In the genomic region with DNA sequence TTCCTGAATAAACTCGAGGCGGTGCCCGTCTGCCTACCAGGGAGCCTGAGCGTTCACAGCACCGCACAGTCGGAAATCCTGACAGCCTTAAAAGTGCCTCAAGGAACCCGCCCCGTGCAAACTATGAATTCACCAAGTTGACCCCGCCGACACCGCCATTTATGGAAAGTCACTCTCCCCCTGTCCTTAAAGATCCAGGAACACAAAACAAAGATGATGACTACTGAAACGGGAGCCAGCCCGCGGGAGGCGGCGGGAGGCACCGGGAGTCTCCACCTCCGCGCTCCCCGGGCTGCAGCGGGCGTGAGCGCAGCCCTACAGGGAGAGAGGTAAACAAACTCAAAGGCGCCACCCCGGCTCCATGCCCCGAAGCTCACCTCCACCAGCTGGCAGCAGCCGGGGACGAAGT, we compare ENCODE assay signal across 8 mouse cellular contexts. TPM values are rescaled to one million over a fixed set of nuclear protein-coding genes. Genes with fewer than 3 reads are reported as not detected.
A peak's percentile ranks its signal among the peaks of the same experiment; 100 is the strongest.
DNase-seq lines count a peak whose midpoint lies in the region; ATAC-seq and TF ChIP-seq lines count a peak whose summit lies in the region.

No protein-coding gene starts in this region.

- DNase-seq in kidney, adult 18-20 months: no peak
- no peak for DNase-seq in MEL (ENCODE audit: low read depth, low spot score)
- DNase-seq in forebrain, embryonic 10.5 days (ENCODE audit: extremely low spot score, low spot score): no peak
- DNase-seq in left cerebral cortex, postnatal 36 days (ENCODE audit: low spot score in 2 of 2): no peak
- DNase-seq in kidney, adult 8-10 months: no peak

- no peak for TF ChIP-seq POLR2A in MEL (IDR thresholded peaks at IDR 0.05; ENCODE audit: control insufficient read depth in 1 of 2, insufficient read depth in 1 of 2, low read depth in 1 of 2, low read length in 2 of 2, poor library complexity in 1 of 2)
- TF ChIP-seq POLR2A in small intestine, adult 2 months (IDR thresholded peaks at IDR 0.05; ENCODE audit: low read depth, low read length): no peak

- H3K36me3 ChIP-seq in kidney, embryonic 14.5 days (ENCODE audit: control insufficient read depth, insufficient read depth, low read length): peaks cover 7% of the 10 kb centered on the region
- peaks cover 2 to 20% of the 10 kb centered on the region in 2 experiments for H3K36me3 ChIP-seq in MEL (ENCODE audit: control insufficient read depth in 1 of 2, insufficient read depth in 2 of 2, low read length in 2 of 2)
- peaks cover 13% of the 10 kb centered on the region for H3K36me3 ChIP-seq in forebrain, embryonic 10.5 days (replicated peaks)
- H3K36me3 ChIP-seq in limb, embryonic 15.5 days: peaks cover 5% of the 10 kb centered on the region; the same call in 1 of the 2 replicates
- peaks cover 5% of the 10 kb centered on the region for H3K36me3 ChIP-seq in small intestine, adult 2 months (ENCODE audit: control insufficient read depth, insufficient read depth, low read length)

- peak overlapping the region; percentile 70 for H3K9ac ChIP-seq in kidney, embryonic 14.5 days (ENCODE audit: low read depth, low read length)
- H3K9ac ChIP-seq in MEL (ENCODE audit: control insufficient read depth, low read depth, low read length, poor library complexity, severe bottlenecking): peak overlapping the region; percentile 84
- peak overlapping the region; percentile 76 for H3K9ac ChIP-seq in limb, embryonic 15.5 days

- TF ChIP-seq EP300 in MEL (IDR thresholded peaks at IDR 0.05; ENCODE audit: low read depth in 1 of 2, low read length in 2 of 2): no peak

- WGBS in kidney, embryonic 14.5 days: 0% methylated on average over 27 of the region's 28 CpGs
- WGBS in forebrain, embryonic 10.5 days: under 1% methylated on average over 28 of the region's 28 CpGs
- under 1% methylated on average over 27 of the region's 28 CpGs for WGBS in limb, embryonic 15.5 days
- WGBS in small intestine, adult 2 months: under 1% methylated on average over 28 of the region's 28 CpGs

- no peak; a peak in 1 of 6 replicates for TF ChIP-seq CTCF in MEL (IDR thresholded peaks at IDR 0.05 in 2 of 3, conservative IDR thresholded peaks at IDR 0.05 in 1 of 3; ENCODE audit: control insufficient read depth in 1 of 3, insufficient read depth in 1 of 3, low read depth in 2 of 3, low read length in 3 of 3, poor library complexity in 1 of 3, severe bottlenecking in 1 of 3)
- TF ChIP-seq CTCF in small intestine, adult 2 months (IDR thresholded peaks at IDR 0.05; ENCODE audit: extremely low read depth, insufficient read length, insufficient replicate concordance, low read depth, low read length): no peak

- H3K4me3 ChIP-seq in kidney, embryonic 14.5 days (ENCODE audit: low read length): peak overlapping the region; percentile 73
- peak overlapping the region; percentile 88 to 89 for H3K4me3 ChIP-seq in MEL (ENCODE audit: control insufficient read depth in 1 of 2, insufficient read depth in 1 of 2, low read depth in 2 of 2, low read length in 2 of 2)
- H3K4me3 ChIP-seq in forebrain, embryonic 10.5 days: peak overlapping the region; percentile 82
- peak overlapping the region; percentile 94 for H3K4me3 ChIP-seq in limb, embryonic 15.5 days
- peak overlapping the region; percentile 92 for H3K4me3 ChIP-seq in small intestine, adult 2 months (ENCODE audit: low read depth, low read length)

- no peak for TF ChIP-seq RAD21 in MEL (IDR thresholded peaks at IDR 0.05; ENCODE audit: low read depth, low read length)

- no peaks in the 10 kb centered on the region for H3K9me3 ChIP-seq in kidney, embryonic 14.5 days (ENCODE audit: control insufficient read depth, low read length)
- H3K9me3 ChIP-seq in MEL (replicated peaks; ENCODE audit: insufficient read depth, low read length): no peaks in the 10 kb centered on the region
- H3K9me3 ChIP-seq in forebrain, embryonic 10.5 days: no peaks in the 10 kb centered on the region
- no peaks in the 10 kb centered on the region for H3K9me3 ChIP-seq in limb, embryonic 15.5 days

- intact Hi-C loops in left cerebral cortex, postnatal 36 days (cut with DNase I): loop anchor here (2.0 to 5.0 kb wide), 2 partner anchors 41 to 60 kb away; a partner anchor contains a TSS

- peaks cover 47% of the 10 kb centered on the region for H3K79me2 ChIP-seq in MEL (ENCODE audit: control insufficient read depth, insufficient read depth, low read length, poor library complexity)

- peak overlapping the region; percentile 60; the same call in 1 of the 2 replicates for H3K27ac ChIP-seq in kidney, embryonic 14.5 days (ENCODE audit: low read depth, low read length)
- H3K27ac ChIP-seq in MEL (ENCODE audit: control insufficient read depth, low read depth, low read length): peak overlapping the region; percentile 43
- H3K27ac ChIP-seq in forebrain, embryonic 10.5 days: peak overlapping the region; percentile 98
- peak overlapping the region; percentile 97 for H3K27ac ChIP-seq in limb, embryonic 15.5 days
- peak overlapping the region; percentile 86 for H3K27ac ChIP-seq in small intestine, adult 2 months (ENCODE audit: insufficient read depth, low read depth, low read length)

- peaks cover 9% of the 10 kb centered on the region; the same call in 1 of the 2 replicates for H3K4me1 ChIP-seq in kidney, embryonic 14.5 days (ENCODE audit: control insufficient read depth, insufficient read depth, low read length)
- peaks cover 0 to 17% of the 10 kb centered on the region in 2 experiments for H3K4me1 ChIP-seq in MEL (ENCODE audit: control insufficient read depth in 1 of 2, insufficient read depth in 2 of 2, low read length in 2 of 2)
- H3K4me1 ChIP-seq in forebrain, embryonic 10.5 days: peaks cover 32% of the 10 kb centered on the region
- H3K4me1 ChIP-seq in limb, embryonic 15.5 days: peaks cover 21% of the 10 kb centered on the region
- peaks cover 13% of the 10 kb centered on the region; the same call in 1 of the 2 replicates for H3K4me1 ChIP-seq in small intestine, adult 2 months (ENCODE audit: control insufficient read depth, insufficient read depth, insufficient read length, low read length)

- peak; percentile 75 for ATAC-seq in kidney, embryonic 14.5 days (ENCODE audit: low FRiP score, low TSS enrichment)
- ATAC-seq in limb, embryonic 15.5 days (ENCODE audit: insufficient number of reproducible peaks, low FRiP score, low TSS enrichment, low read depth): peak; percentile 80

- H3K4me2 ChIP-seq in kidney, embryonic 14.5 days (replicated peaks; ENCODE audit: low read depth, low read length): peak overlapping the region; percentile 75
- H3K4me2 ChIP-seq in limb, embryonic 15.5 days: peak overlapping the region; percentile 83

- no peaks in the 10 kb centered on the region for H3K27me3 ChIP-seq in kidney, embryonic 14.5 days (ENCODE audit: control insufficient read depth, insufficient read depth, low read length)
- no peaks in the 10 kb centered on the region for H3K27me3 ChIP-seq in MEL (ENCODE audit: control insufficient read depth in 1 of 2, insufficient read depth in 2 of 2, low read length in 2 of 2)
- H3K27me3 ChIP-seq in forebrain, embryonic 10.5 days (ENCODE audit: poor library complexity, severe bottlenecking): no peaks in the 10 kb centered on the region
- no peaks in the 10 kb centered on the region for H3K27me3 ChIP-seq in limb, embryonic 15.5 days
- H3K27me3 ChIP-seq in small intestine, adult 2 months (ENCODE audit: control insufficient read depth, insufficient read depth, low read length): no peaks in the 10 kb centered on the region

TF ChIP-seq in MEL, 35 proteins besides CTCF, POLR2A, EP300 and RAD21:
- TF ChIP-seq MAZ (IDR thresholded peaks at IDR 0.05; ENCODE audit: low read depth, low read length) (peak; percentile 53; the same call in 1 of the 2 replicates), ETS1 (IDR thresholded peaks at IDR 0.05; ENCODE audit: low read depth, low read length) (0 out of 2 replicates have a peak, but pooled peaks have one; percentile 8), KAT2A (conservative IDR thresholded peaks at IDR 0.05; ENCODE audit: low read depth, low read length) (no peak)

RNA-seq across cellular contexts. Expression of a gene that starts 2.9 kb away (rescaled TPM):
- polyA plus RNA-seq in kidney, embryonic 14.5 days (2014; fragmentation: Nextera tagmentation; extraction: Ambion mirVana): 94.7 and 104 TPM in 2 replicates
- total RNA-seq in MEL (2012; rRNA removed): 97.6 and 107 TPM in 2 replicates
- polyA plus RNA-seq in MEL (2012; ENCODE audit: insufficient read depth in 1 of 2, insufficient read length in 2 of 2, low read depth in 1 of 2, low replicate concordance in 2 of 2, missing spikeins in 1 of 2): 100 to 1,000 TPM; 105 to 188 TPM
- polyA plus RNA-seq in forebrain, embryonic 10.5 days (2016; fragmentation: Nextera tagmentation; extraction: Ambion mirVana): 96.1 and 96.6 TPM in 2 replicates
- polyA plus RNA-seq in limb, embryonic 15.5 days (2015; fragmentation: Nextera tagmentation; extraction: Ambion mirVana): 104 and 109 TPM in 2 replicates
- 10.3 and 22.3 TPM in 2 replicates for polyA plus RNA-seq in small intestine, adult 2 months (2012; rRNA removed)
- total RNA-seq in left cerebral cortex, postnatal 36 days (2021): 100 to 1,000 TPM; 160 to 179 TPM

RNA-seq across cellular contexts. Expression of a gene that starts 41.1 kb away (rescaled TPM):
- polyA plus RNA-seq in kidney, embryonic 14.5 days (2014; fragmentation: Nextera tagmentation; extraction: Ambion mirVana): 55.6 and 56.6 TPM in 2 replicates
- total RNA-seq in MEL (2012; rRNA removed): 55.6 and 72.1 TPM in 2 replicates
- 10 to 100 TPM; 40.6 to 74.5 TPM for polyA plus RNA-seq in MEL (2012; ENCODE audit: insufficient read depth in 1 of 2, insufficient read length in 2 of 2, low read depth in 1 of 2, low replicate concordance in 2 of 2, missing spikeins in 1 of 2)
- 70.0 and 72.0 TPM in 2 replicates for polyA plus RNA-seq in forebrain, embryonic 10.5 days (2016; fragmentation: Nextera tagmentation; extraction: Ambion mirVana)
- polyA plus RNA-seq in limb, embryonic 15.5 days (2015; fragmentation: Nextera tagmentation; extraction: Ambion mirVana): 36.7 and 37.0 TPM in 2 replicates
- polyA plus RNA-seq in small intestine, adult 2 months (2012; rRNA removed): 1.3 and 1.8 TPM in 2 replicates
- under 1 TPM; 0.74 to 0.82 TPM for total RNA-seq in left cerebral cortex, postnatal 36 days (2021)

RNA-seq across cellular contexts. Expression of a gene that starts 41.4 kb away (rescaled TPM):
- polyA plus RNA-seq in kidney, embryonic 14.5 days (2014; fragmentation: Nextera tagmentation; extraction: Ambion mirVana): 204 and 255 TPM in 2 replicates
- 162 and 171 TPM in 2 replicates for total RNA-seq in MEL (2012; rRNA removed)
- 100 to 1,000 TPM; 154 to 176 TPM for polyA plus RNA-seq in MEL (2012; ENCODE audit: insufficient read depth in 1 of 2, insufficient read length in 2 of 2, low read depth in 1 of 2, low replicate concordance in 2 of 2, missing spikeins in 1 of 2)
- polyA plus RNA-seq in forebrain, embryonic 10.5 days (2016; fragmentation: Nextera tagmentation; extraction: Ambion mirVana): 233 and 236 TPM in 2 replicates
- polyA plus RNA-seq in limb, embryonic 15.5 days (2015; fragmentation: Nextera tagmentation; extraction: Ambion mirVana): 120 and 129 TPM in 2 replicates
- 6.7 TPM in 2 replicates for polyA plus RNA-seq in small intestine, adult 2 months (2012; rRNA removed)
- 10 to 100 TPM; 18.1 to 21.3 TPM for total RNA-seq in left cerebral cortex, postnatal 36 days (2021)

Comparison
In these comparisons a context has a peak if more than half of its experiments do, and no peak if none do; other contexts are left out.
1. H3K27ac ChIP-seq: peak in every context shown above with its lines; median percentile 98 in forebrain, embryonic 10.5 days; 97 in limb, embryonic 15.5 days; 86 in small intestine, adult 2 months; 60 in kidney, embryonic 14.5 days; 43 in MEL.
2. RNA of a gene that starts 41.1 kb away (polyA plus RNA-seq): 40.6 to 74.5 TPM in MEL, 70.0 to 72.0 TPM in forebrain, embryonic 10.5 days, 55.6 to 56.6 TPM in kidney, embryonic 14.5 days and 36.7 to 37.0 TPM in limb, embryonic 15.5 days; 1.3 to 1.8 TPM in small intestine, adult 2 months; every median in the first group is over 10 times any median in the second.
3. RNA of a gene that starts 41.4 kb away (polyA plus RNA-seq): 233 to 236 TPM in forebrain, embryonic 10.5 days, 204 to 255 TPM in kidney, embryonic 14.5 days, 154 to 176 TPM in MEL and 120 to 129 TPM in limb, embryonic 15.5 days; 6.7 TPM in small intestine, adult 2 months; every median in the first group is over 10 times any median in the second.
4. Peak in every context shown above with its lines, with median percentiles within 50 percentile points of each other: H3K4me3 ChIP-seq and H3K9ac ChIP-seq.